Mouse (Mus musculus): ENCODE data around the gene 4930539E08Rik.

DNA sequence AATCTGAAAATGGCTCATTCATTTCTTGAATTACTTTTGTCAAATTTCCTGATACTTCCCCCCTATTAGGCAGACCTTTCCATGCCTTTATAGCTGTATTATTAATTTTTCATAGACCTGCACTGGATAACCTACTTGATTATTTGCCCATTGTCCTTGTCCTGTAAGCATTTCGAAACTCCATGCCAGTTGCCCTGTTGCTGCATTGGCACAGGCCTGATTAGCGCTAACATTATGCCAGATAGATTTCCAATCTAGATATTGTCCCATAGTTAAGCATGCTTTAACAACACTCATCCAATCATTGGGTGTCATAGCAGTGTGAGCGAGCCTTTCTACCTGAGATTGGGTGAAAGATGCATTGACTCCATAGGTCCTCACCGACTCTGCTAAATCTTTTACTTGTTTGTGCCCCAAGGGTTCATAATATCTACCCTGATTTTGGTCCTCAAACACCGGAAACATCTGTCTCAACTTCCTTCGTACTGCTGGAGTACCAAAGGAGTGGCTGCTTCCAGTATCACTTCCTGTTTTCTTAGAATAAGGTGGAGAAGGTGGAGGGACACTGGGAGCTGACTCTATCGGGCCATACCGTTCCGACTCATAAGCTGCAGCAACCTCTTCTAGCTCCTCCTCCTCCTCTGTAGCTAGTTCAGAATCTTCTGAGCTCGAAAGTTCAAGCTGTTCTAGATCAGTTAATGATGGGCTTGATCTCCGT, 20.9 kb downstream of the 4930539E08Rik start:
- no peak for TF ChIP-seq GATA1 (IDR thresholded peaks at IDR 0.05; ENCODE audit: low read length)
- no peak for TF ChIP-seq TAL1 (IDR thresholded peaks at IDR 0.05; ENCODE audit: low read length)
